Mouse (Mus musculus) heart, postnatal 0 days (tissue): ENCODE measurements at regions not wholly inside any gene's neighbourhood (a gene's known extent, or its start where the extent isn't known, plus 50 kb on each side); places are given as distances from the start of the nearest gene placed in this dataset.

ENCODE experiments used
- CTCF ChIP-seq: IDR thresholded peaks from 2 replicates; pipeline ENCODE4 v1.5.1; 2016; ENCODE audit warnings: antibody characterized with exemption, control low read depth, low read depth
- EP300 ChIP-seq: IDR thresholded peaks from 2 replicates; pipeline ENCODE4 v1.6.1; 2016; ENCODE audit warnings: antibody characterized with exemption, low read depth

DNA sequence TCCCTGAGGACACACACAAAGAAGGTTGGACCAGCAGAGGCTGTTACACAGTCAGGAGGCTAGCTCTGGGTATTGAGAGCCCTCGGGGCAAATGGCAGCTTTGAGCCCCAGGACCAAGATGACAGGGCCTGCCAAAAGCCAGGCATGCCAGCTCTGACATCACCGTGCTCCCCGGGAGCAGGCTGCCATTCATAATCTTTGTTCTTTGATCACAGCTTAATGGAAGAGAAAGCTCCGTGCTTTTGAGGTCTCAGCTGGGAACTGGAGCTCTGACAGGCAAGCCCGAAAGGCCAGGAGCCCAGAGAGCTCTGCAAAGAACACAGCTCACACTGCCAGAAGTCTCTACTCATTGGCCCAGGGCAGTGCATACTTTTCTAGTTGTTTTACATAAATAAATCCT, 150.7 kb downstream of the Klhl25 start:
- no peak for TF ChIP-seq CTCF
- no peak for TF ChIP-seq EP300
